Mouse (Mus musculus) retina, postnatal 7 days (tissue): Measurements from ENCODE around the gene Arhgef10l.

Experiments
- DNase-seq: peaks from one replicate; pipeline ENCODE4 v3.0.0-alpha.2; 2012; ENCODE audit warnings: low read depth, low spot score

The Arhgef10l gene

GRCm38 (mm10) chr4:140661406-140662022 lies 4.3 kb downstream of the Arhgef10l start:
- no peak for DNase-seq

GRCm38 (mm10) chr4:140657681-140658575 lies 7.9 kb downstream of the Arhgef10l start:
- no peak for DNase-seq

GRCm38 (mm10) chr4:140656529-140656928 lies 9.3 kb downstream of the Arhgef10l start:
- no peak for DNase-seq

- no peak for DNase-seq
Measured at GRCm38 (mm10) chr4:140654798-140655197, 11.0 kb downstream of the Arhgef10l start.

GRCm38 (mm10) chr4:140653835-140654583 lies 11.8 kb downstream of the Arhgef10l start:
- DNase-seq: no peak

GRCm38 (mm10) chr4:140649731-140650130 lies 16.1 kb downstream of the Arhgef10l start:
- no peak for DNase-seq

GRCm38 (mm10) chr4:140649207-140649591 lies 16.6 kb downstream of the Arhgef10l start:
- DNase-seq: peak; percentile 62

GRCm38 (mm10) chr4:140648443-140649206 lies 17.2 kb downstream of the Arhgef10l start:
- no peak for DNase-seq

GRCm38 (mm10) chr4:140647711-140648421 lies 17.9 kb downstream of the Arhgef10l start:
- DNase-seq: no peak

- DNase-seq: no peak
Measured at GRCm38 (mm10) chr4:140645638-140646037, 20.2 kb downstream of the Arhgef10l start.

- DNase-seq: no peak
Measured at GRCm38 (mm10) chr4:140644701-140645100, 21.1 kb downstream of the Arhgef10l start.

- no peak for DNase-seq
Measured at GRCm38 (mm10) chr4:140644276-140644675, 21.5 kb downstream of the Arhgef10l start.

- no peak for DNase-seq
Measured at GRCm38 (mm10) chr4:140642378-140642777, 23.4 kb downstream of the Arhgef10l start.

GRCm38 (mm10) chr4:140641414-140641918 lies 24.3 kb downstream of the Arhgef10l start:
- no peak for DNase-seq

GRCm38 (mm10) chr4:140640668-140641067 lies 25.1 kb downstream of the Arhgef10l start:
- no peak for DNase-seq

GRCm38 (mm10) chr4:140640242-140640523 lies 25.6 kb downstream of the Arhgef10l start:
- no peak for DNase-seq

- no peak for DNase-seq
Measured at GRCm38 (mm10) chr4:140639431-140640241, 26.2 kb downstream of the Arhgef10l start.

GRCm38 (mm10) chr4:140638591-140638990 lies 27.2 kb downstream of the Arhgef10l start:
- no peak for DNase-seq

- no peak for DNase-seq
Measured at GRCm38 (mm10) chr4:140637269-140637668, 28.5 kb downstream of the Arhgef10l start.
